Mouse (Mus musculus) C2C12 (cell line): ENCODE measurements at regions not wholly inside any gene's neighbourhood (a gene's known extent, or its start where the extent isn't known, plus 50 kb on each side); places are given as distances from the start of the nearest gene placed in this dataset.
"Not testable (repeated sequence)": the region's sequence is repeated elsewhere in the genome, so short reads cannot be mapped to it uniquely, and the experiment has no call there.

Experiments
- H3K27me3 ChIP-seq: one replicate; pipeline ENCODE4 v1.6.1; 2011; ENCODE audit not compliant: control insufficient read depth, insufficient read depth, insufficient read length
- H3K36me3 ChIP-seq: one replicate; pipeline ENCODE4 v1.6.1; 2011; ENCODE audit not compliant: control insufficient read depth, insufficient read depth
- H3K4me3 ChIP-seq: one replicate; pipeline ENCODE4 v1.5.1; 2011; ENCODE audit warnings: mild to moderate bottlenecking, control low read depth; ENCODE audit not compliant: poor library complexity, insufficient read depth, severe bottlenecking
- H3K79me2 ChIP-seq: one replicate; pipeline ENCODE4 v1.6.1; 2011; ENCODE audit not compliant: control insufficient read depth, insufficient read depth
- H3K79me3 ChIP-seq: one replicate; pipeline ENCODE4 v1.6.1; 2011; ENCODE audit warnings: low read depth, control low read depth
- H3ac ChIP-seq: one replicate; pipeline ENCODE3; 2011; ENCODE audit warnings: low read depth; ENCODE audit not compliant: control insufficient read depth, insufficient read length
- CEBPB ChIP-seq: IDR thresholded peaks from one replicate; pipeline ENCODE4 v1.6.1; 2011; ENCODE audit warnings: low read depth, mild to moderate bottlenecking, control low read depth, moderate library complexity
- CTCF ChIP-seq: IDR thresholded peaks from one replicate; pipeline ENCODE4 v1.5.1; 2011; ENCODE audit not compliant: control insufficient read depth, insufficient read depth, insufficient read length
- FOSL1 ChIP-seq: IDR thresholded peaks from one replicate; pipeline ENCODE4 v1.8.0; 2011; ENCODE audit warnings: mild to moderate bottlenecking, low read length; ENCODE audit not compliant: poor library complexity, insufficient read depth, severe bottlenecking
- MAX ChIP-seq: IDR thresholded peaks from one replicate; pipeline ENCODE4 v1.6.1; 2011; ENCODE audit warnings: mild to moderate bottlenecking, control low read depth
- MYOD1 ChIP-seq: IDR thresholded peaks from one replicate; pipeline ENCODE4 v1.6.1; 2011; ENCODE audit warnings: low read depth; ENCODE audit not compliant: control insufficient read depth, insufficient read length
- MYOG ChIP-seq: IDR thresholded peaks from one replicate; pipeline ENCODE4 v1.6.1; 2011; ENCODE audit not compliant: control insufficient read depth, insufficient read length; ENCODE audit errors: extremely low read depth
- USF1 ChIP-seq: IDR thresholded peaks from one replicate; pipeline ENCODE4 v1.6.1; 2011; ENCODE audit warnings: low read depth, mild to moderate bottlenecking, control low read depth, moderate library complexity

DNA sequence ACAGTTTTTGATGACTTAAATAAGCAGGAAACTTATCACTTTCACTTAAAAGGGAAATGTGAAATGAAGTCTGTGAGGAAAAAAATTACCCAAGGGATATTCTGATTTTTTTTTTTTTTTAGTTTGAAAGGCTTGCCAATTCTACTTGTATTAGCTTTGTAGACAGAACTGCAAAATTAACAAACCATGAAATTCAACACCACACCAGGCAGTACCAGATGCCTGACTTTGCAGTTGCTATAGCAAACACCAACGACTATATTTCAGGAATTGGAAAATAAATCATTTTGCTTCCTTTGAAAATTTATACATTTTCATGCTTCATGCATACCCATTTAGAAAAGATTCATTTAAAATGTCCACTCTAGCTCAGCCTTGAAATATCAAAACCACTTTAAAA lies 1206.6 kb downstream of the Grik2 start:
- Histone ChIP-seq H3K79me2 (no peaks in the 10 kb centered on the region), H3K36me3 (no peaks in the 10 kb centered on the region), H3K27me3 (no peaks in the 10 kb centered on the region), H3ac (no peak overlapping the region), H3K79me3 (no peaks in the 10 kb centered on the region), H3K4me3 (no peak overlapping the region)
- TF ChIP-seq CEBPB (no peak), MYOG (no peak), USF1 (no peak), CTCF (no peak), MYOD1 (no peak), MAX (no peak), FOSL1 (no peak)

GRCm38 (mm10) chr10:48581081-48581480 lies 1207.5 kb downstream of the Grik2 start:
- Histone ChIP-seq H3ac (no peak overlapping the region), H3K36me3 (no peaks in the 10 kb centered on the region), H3K4me3 (no peak overlapping the region), H3K79me3 (no peaks in the 10 kb centered on the region), H3K79me2 (no peaks in the 10 kb centered on the region), H3K27me3 (no peaks in the 10 kb centered on the region)
- TF ChIP-seq MYOD1 (no peak), CTCF (no peak), FOSL1 (no peak), MAX (no peak), MYOG (no peak), CEBPB (no peak)

- Histone ChIP-seq H3K27me3 (no peaks in the 10 kb centered on the region), H3K79me3 (no peaks in the 10 kb centered on the region), H3ac (no peak overlapping the region), H3K4me3 (no peak overlapping the region), H3K36me3 (no peaks in the 10 kb centered on the region), H3K79me2 (no peaks in the 10 kb centered on the region)
- TF ChIP-seq MAX, result no peak
- TF ChIP-seq CEBPB, result no peak
- TF ChIP-seq USF1, result no peak
- TF ChIP-seq MYOD1, result no peak
- no peak for TF ChIP-seq FOSL1
- TF ChIP-seq CTCF, result no peak
- no peak for TF ChIP-seq MYOG
Observed at GRCm38 (mm10) chr10:48572600-48572999, 1216.0 kb downstream of the Grik2 start.

DNA sequence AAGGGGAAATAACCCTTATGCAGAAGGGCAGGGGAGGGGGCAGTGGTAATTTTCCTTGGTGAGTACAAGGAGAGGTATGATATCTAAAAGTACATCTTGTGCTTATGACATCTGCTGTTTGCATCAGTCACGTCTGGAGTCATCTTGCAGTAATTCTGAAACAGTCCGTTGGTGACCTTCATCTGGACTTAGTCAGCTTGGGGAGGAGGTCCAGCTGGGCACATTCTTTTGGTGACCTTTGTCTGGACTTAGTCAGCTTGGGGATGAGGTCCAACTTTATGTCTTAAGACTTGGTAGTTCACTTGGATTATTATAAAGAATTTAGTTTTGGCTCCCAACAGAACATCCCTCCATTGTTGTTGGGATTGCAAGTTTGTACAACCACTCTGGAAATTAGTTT lies 1238.8 kb downstream of the Grik2 start:
- H3K4me3 ChIP-seq, H3ac ChIP-seq, H3K79me3 ChIP-seq, H3K79me2 ChIP-seq, H3K36me3 ChIP-seq, H3K27me3 ChIP-seq: not testable (repeated sequence)

DNA sequence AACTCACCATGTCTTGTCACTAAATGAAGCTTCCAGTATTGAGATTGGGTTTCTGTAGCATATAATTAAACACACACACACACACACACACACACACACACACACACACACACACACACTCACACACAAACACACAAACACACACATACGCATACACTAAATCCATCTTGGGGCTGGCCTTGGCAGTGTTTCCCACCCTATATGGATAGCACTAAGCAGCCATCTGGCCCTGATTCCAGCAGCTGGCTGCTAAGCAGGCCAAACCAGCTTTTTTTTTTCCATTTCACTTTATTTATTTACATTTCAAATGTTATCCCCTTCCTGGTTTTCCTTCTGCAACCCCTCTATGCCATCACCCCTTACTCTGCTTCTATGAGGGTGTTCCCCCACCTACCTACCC lies 1266.3 kb downstream of the Grik2 start:
- H3K36me3 ChIP-seq, result no peaks in the 10 kb centered on the region
- TF ChIP-seq MYOG (no peak), USF1 (no peak), MYOD1 (no peak), CTCF (no peak), FOSL1 (no peak), CEBPB (no peak), MAX (no peak)
- H3K27me3 ChIP-seq, result no peaks in the 10 kb centered on the region
- no peaks in the 10 kb centered on the region for H3K79me3 ChIP-seq
- H3K4me3 ChIP-seq, result no peak overlapping the region
- H3ac ChIP-seq, result no peak overlapping the region
- H3K79me2 ChIP-seq, result no peaks in the 10 kb centered on the region

DNA sequence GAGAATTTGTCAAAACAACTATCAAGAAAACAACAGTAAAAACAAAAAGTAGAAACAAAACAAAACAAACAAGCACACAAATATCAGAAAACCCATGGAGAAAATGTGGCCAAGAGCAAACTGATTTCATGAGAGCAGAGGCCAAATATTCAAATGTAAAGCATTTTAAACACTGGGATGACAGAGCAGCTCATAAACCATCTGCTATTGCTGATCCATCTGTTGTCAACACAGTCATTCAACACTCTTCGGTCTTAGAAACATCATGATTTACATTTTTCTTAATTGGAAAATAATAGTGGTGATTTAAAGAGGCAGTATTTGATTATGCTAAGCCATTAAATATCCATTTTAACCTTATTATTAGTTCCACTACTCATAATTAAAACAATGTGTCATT lies 1315.6 kb downstream of the Grik2 start:
- Histone ChIP-seq H3ac (no peak overlapping the region), H3K4me3 (no peak overlapping the region), H3K27me3 (no peaks in the 10 kb centered on the region), H3K79me3 (no peaks in the 10 kb centered on the region), H3K36me3 (no peaks in the 10 kb centered on the region), H3K79me2 (no peaks in the 10 kb centered on the region)
- no peak for TF ChIP-seq CEBPB
- no peak for TF ChIP-seq FOSL1
- no peak for TF ChIP-seq MYOG
- TF ChIP-seq CTCF, result no peak
- no peak for TF ChIP-seq MYOD1
- TF ChIP-seq USF1, result no peak
- no peak for TF ChIP-seq MAX
